Mouse (Mus musculus): ENCODE measurements around the gene Lnpep. TPM values are rescaled to one million over a fixed set of nuclear protein-coding genes. Genes with fewer than 3 reads are reported as not detected.
"Not testable (repeated sequence)": the region's sequence is repeated elsewhere in the genome, so short reads cannot be mapped to it uniquely, and the experiment has no call there.

Gene Lnpep
- total and polyA plus RNA-seq, 3 experiments, result 7.1 to 91.4 (median 62.9) TPM

- Histone ChIP-seq H3K36me3 (replicated peaks) (no peaks in the 10 kb centered on the region), H3K9me3 (replicated peaks) (no peaks in the 10 kb centered on the region), H3K4me1 (ENCODE audit: insufficient read depth, low read depth, low read length) (no peaks in the 10 kb centered on the region), H3K4me3 (ENCODE audit: low read depth, low read length) (no peak overlapping the region), H3K27me3 (ENCODE audit: insufficient read depth, low read length) (peaks cover 3% of the 10 kb centered on the region; the same call in 1 of the 2 replicates)
- TF ChIP-seq POLR2AphosphoS5 (IDR thresholded peaks at IDR 0.05; ENCODE audit: insufficient replicate concordance, low read depth, low read length), result no peak
- DNase-seq (ENCODE audit: low spot score) (no peak), ATAC-seq (ENCODE audit: extremely low read depth, insufficient number of reproducible peaks, low FRiP score, poor library complexity, severe bottlenecking) (no peak)
Observed at GRCm38 (mm10) chr17:17496730-17497129, 128.1 kb downstream of the Lnpep start.

GRCm38 (mm10) chr17:17496234-17496633 lies 128.6 kb downstream of the Lnpep start:
- H3K4me3 ChIP-seq (ENCODE audit: low read depth, low read length); H3K9me3 ChIP-seq (replicated peaks); H3K27me3 ChIP-seq (ENCODE audit: insufficient read depth, low read length); DNase-seq (ENCODE audit: low spot score); H3K36me3 ChIP-seq (replicated peaks); H3K4me1 ChIP-seq (ENCODE audit: insufficient read depth, low read depth, low read length); ATAC-seq (ENCODE audit: extremely low read depth, insufficient number of reproducible peaks, low FRiP score, poor library complexity, severe bottlenecking): not testable (repeated sequence)

- Histone ChIP-seq H3K4me1 (ENCODE audit: insufficient read depth, low read depth, low read length) (no peaks in the 10 kb centered on the region), H3K27me3 (ENCODE audit: insufficient read depth, low read length) (no peaks in the 10 kb centered on the region), H3K4me3 (ENCODE audit: low read depth, low read length) (no peak overlapping the region), H3K9me3 (replicated peaks) (no peaks in the 10 kb centered on the region), H3K36me3 (replicated peaks) (no peaks in the 10 kb centered on the region)
- ATAC-seq (ENCODE audit: extremely low read depth, insufficient number of reproducible peaks, low FRiP score, poor library complexity, severe bottlenecking) (no peak), DNase-seq (ENCODE audit: low spot score) (no peak)
- TF ChIP-seq GATA1 (IDR thresholded peaks at IDR 0.05; ENCODE audit: borderline replicate concordance, low read length), result no peak
- TF ChIP-seq TAL1 (conservative IDR thresholded peaks at IDR 0.05; ENCODE audit: low read depth, low read length), result no peak
- no peak for TF ChIP-seq GATA2 (IDR thresholded peaks at IDR 0.05; ENCODE audit: borderline replicate concordance, low read depth, low read length)
- no peak for TF ChIP-seq CTCF (IDR thresholded peaks at IDR 0.05; ENCODE audit: low read depth, low read length)
- TF ChIP-seq POLR2AphosphoS5 (IDR thresholded peaks at IDR 0.05; ENCODE audit: insufficient replicate concordance, low read depth, low read length), result no peak
Observed at GRCm38 (mm10) chr17:17492116-17492515, 132.7 kb downstream of the Lnpep start.

- no peaks in the 10 kb centered on the region for H3K36me3 ChIP-seq (replicated peaks)
- no peak for TF ChIP-seq GATA2 (IDR thresholded peaks at IDR 0.05; ENCODE audit: borderline replicate concordance, low read depth, low read length)
- no peak for TF ChIP-seq POLR2AphosphoS5 (IDR thresholded peaks at IDR 0.05; ENCODE audit: insufficient replicate concordance, low read depth, low read length)
- TF ChIP-seq GATA1 (IDR thresholded peaks at IDR 0.05; ENCODE audit: borderline replicate concordance, low read length), result no peak
- TF ChIP-seq TAL1 (conservative IDR thresholded peaks at IDR 0.05; ENCODE audit: low read depth, low read length), result no peak
- no peak for TF ChIP-seq CTCF (IDR thresholded peaks at IDR 0.05; ENCODE audit: low read depth, low read length)
- no peaks in the 10 kb centered on the region for H3K9me3 ChIP-seq (replicated peaks)
- H3K27me3 ChIP-seq (ENCODE audit: insufficient read depth, low read length), result no peaks in the 10 kb centered on the region
- no peak for DNase-seq (ENCODE audit: low spot score)
- H3K4me3 ChIP-seq (ENCODE audit: low read depth, low read length), result no peak overlapping the region
- H3K4me1 ChIP-seq (ENCODE audit: insufficient read depth, low read depth, low read length), result no peaks in the 10 kb centered on the region
- ATAC-seq (ENCODE audit: extremely low read depth, insufficient number of reproducible peaks, low FRiP score, poor library complexity, severe bottlenecking), result no peak
Observed at GRCm38 (mm10) chr17:17491622-17492001, 133.2 kb downstream of the Lnpep start.

- Histone ChIP-seq H3K27me3 (ENCODE audit: insufficient read depth, low read length) (no peaks in the 10 kb centered on the region), H3K4me3 (ENCODE audit: low read depth, low read length) (no peak overlapping the region), H3K9me3 (replicated peaks) (no peaks in the 10 kb centered on the region), H3K36me3 (replicated peaks) (no peaks in the 10 kb centered on the region), H3K4me1 (ENCODE audit: insufficient read depth, low read depth, low read length) (no peaks in the 10 kb centered on the region)
- no peak for ATAC-seq (ENCODE audit: extremely low read depth, insufficient number of reproducible peaks, low FRiP score, poor library complexity, severe bottlenecking)
- no peak for DNase-seq (ENCODE audit: low spot score)
- no peak for TF ChIP-seq CTCF (IDR thresholded peaks at IDR 0.05; ENCODE audit: low read depth, low read length)
- TF ChIP-seq GATA1 (IDR thresholded peaks at IDR 0.05; ENCODE audit: borderline replicate concordance, low read length), result no peak
- no peak for TF ChIP-seq POLR2AphosphoS5 (IDR thresholded peaks at IDR 0.05; ENCODE audit: insufficient replicate concordance, low read depth, low read length)
- no peak for TF ChIP-seq GATA2 (IDR thresholded peaks at IDR 0.05; ENCODE audit: borderline replicate concordance, low read depth, low read length)
- TF ChIP-seq TAL1 (conservative IDR thresholded peaks at IDR 0.05; ENCODE audit: low read depth, low read length), result no peak
Observed at GRCm38 (mm10) chr17:17490820-17491621, 133.8 kb downstream of the Lnpep start.

GRCm38 (mm10) chr17:17485789-17486188 lies 139.1 kb downstream of the Lnpep start:
- no peaks in the 10 kb centered on the region for H3K36me3 ChIP-seq (replicated peaks)
- no peak overlapping the region for H3K4me3 ChIP-seq (ENCODE audit: low read depth, low read length)
- ATAC-seq (ENCODE audit: extremely low read depth, insufficient number of reproducible peaks, low FRiP score, poor library complexity, severe bottlenecking) (no peak), DNase-seq (ENCODE audit: low spot score) (no peak)
- H3K9me3 ChIP-seq (replicated peaks), result no peaks in the 10 kb centered on the region
- TF ChIP-seq TAL1 (conservative IDR thresholded peaks at IDR 0.05; ENCODE audit: low read depth, low read length) (no peak), POLR2AphosphoS5 (IDR thresholded peaks at IDR 0.05; ENCODE audit: insufficient replicate concordance, low read depth, low read length) (no peak), CTCF (IDR thresholded peaks at IDR 0.05; ENCODE audit: low read depth, low read length) (no peak), GATA1 (IDR thresholded peaks at IDR 0.05; ENCODE audit: borderline replicate concordance, low read length) (no peak), GATA2 (IDR thresholded peaks at IDR 0.05; ENCODE audit: borderline replicate concordance, low read depth, low read length) (no peak)
- peaks cover 2% of the 10 kb centered on the region; the same call in 1 of the 2 replicates for H3K27me3 ChIP-seq (ENCODE audit: insufficient read depth, low read length)
- no peaks in the 10 kb centered on the region for H3K4me1 ChIP-seq (ENCODE audit: insufficient read depth, low read depth, low read length)

Other genes starting within 250 kb of the Lnpep start
- gene Lix1, start 222.4 kb downstream of the Lnpep start, total RNA-seq (2014; fragmentation: Nextera tagmentation), result not detected in 2 replicates
- gene Lix1, start 222.4 kb downstream of the Lnpep start, total RNA-seq (2017), result 0.16 and 0.17 TPM in 2 replicates
- not detected in 2 replicates for gene Lix1, start 222.4 kb downstream of the Lnpep start, polyA plus RNA-seq (2012)
- not detected in 2 replicates for gene Vmn2r90, start 78.7 kb upstream of the Lnpep start, total RNA-seq (2014; fragmentation: Nextera tagmentation)
- 0.06 and 0.22 TPM in 2 replicates for gene Vmn2r90, start 78.7 kb upstream of the Lnpep start, total RNA-seq (2017)
- gene Vmn2r90, start 78.7 kb upstream of the Lnpep start, polyA plus RNA-seq (2012), result not detected in 2 replicates
- 19.9 and 32.0 TPM in 2 replicates for gene Spaca6, start 202.1 kb upstream of the Lnpep start, total RNA-seq (2014; fragmentation: Nextera tagmentation)
- 2.4 and 4.5 TPM in 2 replicates for gene Spaca6, start 202.1 kb upstream of the Lnpep start, total RNA-seq (2017)
- gene Spaca6, start 202.1 kb upstream of the Lnpep start, polyA plus RNA-seq (2012), result 5.5 and 6.4 TPM in 2 replicates
- gene Has1, start 230.2 kb upstream of the Lnpep start, total RNA-seq (2014; fragmentation: Nextera tagmentation), result not detected in 2 replicates
- 0.33 TPM in 1 of 2 replicates, not detected in the other for gene Has1, start 230.2 kb upstream of the Lnpep start, total RNA-seq (2017)
- gene Has1, start 230.2 kb upstream of the Lnpep start, polyA plus RNA-seq (2012), result not detected in 2 replicates

All from G1E (cell line).